Mouse (Mus musculus): ENCODE measurements around the gene Arl3. TPM values are rescaled to one million over a fixed set of nuclear protein-coding genes. Genes with fewer than 3 reads are reported as not detected.
A peak's percentile ranks its signal among the peaks of the same experiment; 100 is the strongest.

Gene Arl3
- polyA plus RNA-seq, 1 experiment, result 180 TPM

DNA sequence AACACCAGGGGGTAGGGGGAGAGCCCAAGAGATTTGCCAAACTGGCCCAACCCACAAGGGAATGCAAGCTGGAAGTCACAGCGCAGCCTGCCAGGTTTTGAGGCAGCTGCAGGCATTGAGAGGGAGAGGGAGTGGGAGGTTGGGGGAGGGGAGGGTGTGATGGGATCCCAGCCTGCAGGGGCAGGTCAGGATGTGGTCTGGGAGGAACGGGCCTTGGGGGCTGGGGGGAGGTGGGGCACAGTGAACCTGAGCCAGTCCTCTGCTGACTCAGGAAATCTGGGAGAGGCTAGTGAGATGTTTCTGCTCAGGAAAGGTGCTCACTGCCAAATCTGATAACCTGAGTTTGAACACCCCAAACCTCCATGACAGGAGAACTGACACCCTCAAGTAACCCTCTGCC lies 82.4 kb downstream of the Arl3 start:
- DNase-seq (ENCODE audit: low read depth), result peak; percentile 66
- TF ChIP-seq CTCF (IDR thresholded peaks at IDR 0.05; ENCODE audit: borderline replicate concordance, extremely low read depth, insufficient read depth, insufficient read length) (no peak), POLR2A (IDR thresholded peaks at IDR 0.05; ENCODE audit: borderline replicate concordance, extremely low read depth, insufficient read depth, insufficient read length, poor library complexity, severe bottlenecking) (no peak)

DNA sequence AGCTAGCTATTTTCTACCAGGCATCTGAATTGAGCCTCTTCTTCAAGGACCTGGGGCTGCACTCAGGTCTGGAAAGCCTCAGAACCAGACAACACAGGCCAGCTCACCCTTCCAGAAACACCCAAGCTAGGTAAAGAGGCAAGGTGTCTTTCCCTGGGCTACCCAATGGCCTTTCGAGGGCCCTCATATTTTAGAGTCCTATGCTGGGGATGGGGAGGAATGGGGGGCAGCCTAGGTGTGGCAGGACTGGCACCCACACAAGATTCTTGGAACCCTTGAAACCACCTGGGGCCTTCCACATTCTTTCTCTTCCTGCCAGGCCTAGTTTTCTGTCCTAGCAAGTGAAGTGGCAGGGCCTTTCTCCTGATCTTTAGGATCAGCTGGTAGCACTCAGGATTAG lies 83.5 kb downstream of the Arl3 start:
- no peak for TF ChIP-seq CTCF (IDR thresholded peaks at IDR 0.05; ENCODE audit: borderline replicate concordance, extremely low read depth, insufficient read depth, insufficient read length)
- no peak for TF ChIP-seq POLR2A (IDR thresholded peaks at IDR 0.05; ENCODE audit: borderline replicate concordance, extremely low read depth, insufficient read depth, insufficient read length, poor library complexity, severe bottlenecking)
- DNase-seq (ENCODE audit: low read depth), result no peak

GRCm38 (mm10) chr19:46486709-46487108 lies 86.3 kb downstream of the Arl3 start:
- no peak for TF ChIP-seq CTCF (IDR thresholded peaks at IDR 0.05; ENCODE audit: borderline replicate concordance, extremely low read depth, insufficient read depth, insufficient read length)
- TF ChIP-seq POLR2A (IDR thresholded peaks at IDR 0.05; ENCODE audit: borderline replicate concordance, extremely low read depth, insufficient read depth, insufficient read length, poor library complexity, severe bottlenecking), result no peak
- DNase-seq (ENCODE audit: low read depth), result no peak

DNA sequence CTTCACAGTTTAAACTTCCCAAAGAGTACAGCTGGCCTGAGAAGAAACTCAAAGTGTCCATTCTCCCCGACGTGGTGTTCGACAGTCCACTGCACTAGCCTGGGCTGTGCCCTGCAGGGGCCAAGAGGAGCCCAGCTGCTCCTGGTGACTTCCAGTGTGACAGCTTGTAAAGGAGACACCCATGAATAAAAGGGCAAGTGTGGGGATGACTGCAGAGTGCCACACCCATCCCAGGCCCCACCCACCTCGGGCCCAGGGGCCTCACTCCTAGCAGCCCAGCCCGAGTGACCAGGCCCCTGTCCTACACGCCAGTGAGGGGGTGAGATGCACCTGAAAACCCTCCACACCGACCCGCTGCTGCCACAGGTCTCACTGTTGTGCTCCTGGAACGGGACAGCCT lies 87.2 kb downstream of the Arl3 start:
- no peak for TF ChIP-seq CTCF (IDR thresholded peaks at IDR 0.05; ENCODE audit: borderline replicate concordance, extremely low read depth, insufficient read depth, insufficient read length)
- no peak for TF ChIP-seq POLR2A (IDR thresholded peaks at IDR 0.05; ENCODE audit: borderline replicate concordance, extremely low read depth, insufficient read depth, insufficient read length, poor library complexity, severe bottlenecking)
- DNase-seq (ENCODE audit: low read depth), result no peak

GRCm38 (mm10) chr19:46484518-46484917 lies 88.5 kb downstream of the Arl3 start:
- TF ChIP-seq CTCF (IDR thresholded peaks at IDR 0.05; ENCODE audit: borderline replicate concordance, extremely low read depth, insufficient read depth, insufficient read length) (no peak), POLR2A (IDR thresholded peaks at IDR 0.05; ENCODE audit: borderline replicate concordance, extremely low read depth, insufficient read depth, insufficient read length, poor library complexity, severe bottlenecking) (no peak)
- DNase-seq (ENCODE audit: low read depth), result peak; percentile 49

DNA sequence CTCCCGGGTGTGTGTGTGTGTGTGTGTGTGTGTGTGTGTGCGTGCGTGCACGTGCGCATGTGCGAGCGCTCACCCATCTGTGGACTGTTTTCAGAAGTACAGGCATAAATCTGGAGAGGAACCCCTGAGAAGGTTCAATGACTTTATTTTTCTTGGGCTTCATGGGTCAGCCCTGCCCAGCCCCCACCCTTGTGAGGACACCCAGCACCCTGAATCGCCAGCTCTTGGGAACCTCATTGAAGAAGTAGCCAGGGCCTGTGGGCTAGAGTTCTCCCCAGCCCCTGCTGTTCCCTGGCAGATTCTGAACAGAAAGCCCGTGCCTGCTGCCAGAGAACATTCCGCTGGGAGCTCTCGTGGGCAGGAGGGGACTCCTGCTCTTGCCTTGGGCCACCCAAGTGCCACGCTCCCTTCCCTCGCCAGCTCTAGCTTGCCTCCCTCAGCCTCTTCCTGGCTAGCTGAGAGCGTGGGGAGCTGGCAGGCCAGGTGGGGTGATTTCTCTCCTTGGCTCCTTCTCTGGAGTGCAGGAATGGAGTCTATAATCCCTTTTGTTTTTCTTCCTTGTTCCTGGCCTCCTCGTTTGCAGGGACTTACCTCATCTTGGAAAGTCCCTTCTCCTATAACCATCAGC lies 89.2 kb downstream of the Arl3 start:
- TF ChIP-seq CTCF (IDR thresholded peaks at IDR 0.05; ENCODE audit: borderline replicate concordance, extremely low read depth, insufficient read depth, insufficient read length) (no peak), POLR2A (IDR thresholded peaks at IDR 0.05; ENCODE audit: borderline replicate concordance, extremely low read depth, insufficient read depth, insufficient read length, poor library complexity, severe bottlenecking) (no peak)
- peak; percentile 67 for DNase-seq (ENCODE audit: low read depth)

GRCm38 (mm10) chr19:46482896-46483516 lies 90.0 kb downstream of the Arl3 start:
- no peak for DNase-seq (ENCODE audit: low read depth)
- no peak for TF ChIP-seq POLR2A (IDR thresholded peaks at IDR 0.05; ENCODE audit: borderline replicate concordance, extremely low read depth, insufficient read depth, insufficient read length, poor library complexity, severe bottlenecking)
- TF ChIP-seq CTCF (IDR thresholded peaks at IDR 0.05; ENCODE audit: borderline replicate concordance, extremely low read depth, insufficient read depth, insufficient read length), result peak; percentile 51; the same call in 1 of the 2 replicates

DNA sequence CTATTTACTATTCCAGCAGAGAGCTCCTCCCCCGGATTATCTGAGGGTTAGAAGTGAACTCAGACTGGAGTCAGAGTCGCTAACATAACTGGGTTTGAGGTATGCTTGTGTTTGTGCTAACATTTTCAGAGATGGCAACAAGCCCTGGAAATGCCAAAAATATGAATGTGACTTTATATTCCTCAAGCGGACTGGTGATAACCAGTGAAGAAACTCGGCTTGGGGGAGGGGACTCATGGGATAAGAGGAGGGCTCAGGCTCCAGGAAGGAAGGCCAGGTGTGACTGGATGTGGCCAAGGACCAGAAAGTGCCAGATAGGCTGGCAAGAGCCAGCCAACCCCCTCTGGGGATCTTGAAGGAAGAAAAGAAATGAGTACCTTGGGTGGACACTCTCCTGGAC lies 91.2 kb downstream of the Arl3 start:
- no peak for DNase-seq (ENCODE audit: low read depth)
- TF ChIP-seq CTCF (IDR thresholded peaks at IDR 0.05; ENCODE audit: borderline replicate concordance, extremely low read depth, insufficient read depth, insufficient read length) (no peak), POLR2A (IDR thresholded peaks at IDR 0.05; ENCODE audit: borderline replicate concordance, extremely low read depth, insufficient read depth, insufficient read length, poor library complexity, severe bottlenecking) (no peak)

DNA sequence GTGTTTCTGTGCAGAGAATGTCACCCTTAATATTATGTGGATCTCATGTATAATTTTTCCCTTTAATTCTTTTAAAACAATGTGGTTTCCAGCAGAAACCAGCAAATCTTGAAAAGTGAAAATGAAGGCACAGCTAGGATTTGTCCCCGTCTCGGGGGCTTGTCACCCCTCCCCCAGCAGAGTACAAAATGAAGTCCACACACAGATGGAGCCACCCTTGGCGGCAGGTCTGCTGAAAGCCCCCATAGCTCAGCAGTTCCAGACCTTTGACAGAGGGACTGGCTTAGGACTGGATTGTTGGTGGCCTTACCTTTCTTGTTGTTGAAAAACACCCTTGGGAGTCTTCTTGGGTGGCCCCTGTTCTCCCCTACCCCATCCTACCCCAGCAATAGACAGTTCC lies 91.6 kb downstream of the Arl3 start:
- DNase-seq (ENCODE audit: low read depth), result no peak
- no peak for TF ChIP-seq POLR2A (IDR thresholded peaks at IDR 0.05; ENCODE audit: borderline replicate concordance, extremely low read depth, insufficient read depth, insufficient read length, poor library complexity, severe bottlenecking)
- no peak for TF ChIP-seq CTCF (IDR thresholded peaks at IDR 0.05; ENCODE audit: borderline replicate concordance, extremely low read depth, insufficient read depth, insufficient read length)

Other genes starting within 250 kb of the Arl3 start
- 292 and 297 TPM in 2 replicates for gene Psd, start 246.0 kb downstream of the Arl3 start, polyA plus RNA-seq (2012; rRNA removed)
- gene Fbxl15, start 245.0 kb downstream of the Arl3 start, polyA plus RNA-seq (2012; rRNA removed), result 37.1 and 45.9 TPM in 2 replicates
- gene Cuedc2, start 234.5 kb downstream of the Arl3 start, polyA plus RNA-seq (2012; rRNA removed), result 206 and 246 TPM in 2 replicates
- 16.1 and 18.2 TPM in 2 replicates for gene Mfsd13a, start 232.1 kb downstream of the Arl3 start, polyA plus RNA-seq (2012; rRNA removed)
- 2.1 TPM in 2 replicates for gene 2310034G01Rik, start 222.9 kb downstream of the Arl3 start, polyA plus RNA-seq (2012; rRNA removed)
- 224 and 264 TPM in 2 replicates for gene Actr1a, start 177.4 kb downstream of the Arl3 start, polyA plus RNA-seq (2012; rRNA removed)
- gene Sufu, start 176.3 kb downstream of the Arl3 start, polyA plus RNA-seq (2012; rRNA removed), result 21.8 and 26.0 TPM in 2 replicates
- gene Trim8, start 71.5 kb downstream of the Arl3 start, polyA plus RNA-seq (2012; rRNA removed), result 35.3 and 63.0 TPM in 2 replicates
- gene Sfxn2, start 167 bp upstream of the Arl3 start, polyA plus RNA-seq (2012; rRNA removed), result 11.8 and 12.6 TPM in 2 replicates
- gene Wbp1l, start 25.9 kb upstream of the Arl3 start, polyA plus RNA-seq (2012; rRNA removed), result 33.7 and 44.8 TPM in 2 replicates
- not detected in 2 replicates for gene Cyp17a1, start 100.0 kb upstream of the Arl3 start, polyA plus RNA-seq (2012; rRNA removed)
- 10.2 and 12.3 TPM in 2 replicates for gene Borcs7, start 116.7 kb upstream of the Arl3 start, polyA plus RNA-seq (2012; rRNA removed)
- gene As3mt, start 134.3 kb upstream of the Arl3 start, polyA plus RNA-seq (2012; rRNA removed), result 13.4 and 16.9 TPM in 2 replicates
- 11.3 and 15.5 TPM in 2 replicates for gene Cnnm2, start 188.4 kb upstream of the Arl3 start, polyA plus RNA-seq (2012; rRNA removed)